Mouse (Mus musculus): Measurements from ENCODE around the gene Nmnat3.
A peak's percentile ranks its signal among the peaks of the same experiment; 100 is the strongest.
"Not testable (repeated sequence)": the region's sequence is repeated elsewhere in the genome, so short reads cannot be mapped to it uniquely, and the experiment has no call there.

The Nmnat3 gene

GRCm38 (mm10) chr9:98287135-98287534 is at the start of gene Nmnat3:
Nmnat3 (plus strand) TSS chr9:98287435.
- not testable (repeated sequence) for DNase-seq (ENCODE audit: low read depth, low spot score)

GRCm38 (mm10) chr9:98243481-98243880 is 43.8 kb upstream of the Nmnat3 start:
- no peak for DNase-seq (ENCODE audit: low read depth, low spot score)

- peak; percentile 30 for DNase-seq (ENCODE audit: low read depth, low spot score)
These were observed 43.0 kb upstream of the Nmnat3 start for GRCm38 (mm10) chr9:98244223-98244622.

- DNase-seq (ENCODE audit: low read depth, low spot score): no peak
These were observed 42.0 kb upstream of the Nmnat3 start for GRCm38 (mm10) chr9:98245226-98245625.

- no peak for DNase-seq (ENCODE audit: low read depth, low spot score)
These were observed 40.9 kb upstream of the Nmnat3 start for GRCm38 (mm10) chr9:98246351-98246750.

GRCm38 (mm10) chr9:98260210-98260609 is 27.0 kb upstream of the Nmnat3 start:
- DNase-seq (ENCODE audit: low read depth, low spot score): no peak

- peak; percentile 56 for DNase-seq (ENCODE audit: low read depth, low spot score)
These were observed 25.7 kb upstream of the Nmnat3 start for GRCm38 (mm10) chr9:98261461-98262011.

GRCm38 (mm10) chr9:98264916-98265315 is 22.3 kb upstream of the Nmnat3 start:
- no peak for DNase-seq (ENCODE audit: low read depth, low spot score)

- no peak for DNase-seq (ENCODE audit: low read depth, low spot score)
These were observed 14.5 kb upstream of the Nmnat3 start for GRCm38 (mm10) chr9:98272734-98273133.

GRCm38 (mm10) chr9:98275080-98275479 is 12.2 kb upstream of the Nmnat3 start:
- no peak for DNase-seq (ENCODE audit: low read depth, low spot score)

- no peak for DNase-seq (ENCODE audit: low read depth, low spot score)
These were observed 7.1 kb upstream of the Nmnat3 start for GRCm38 (mm10) chr9:98280162-98280561.

- no peak for DNase-seq (ENCODE audit: low read depth, low spot score)
These were observed 1.5 kb upstream of the Nmnat3 start for GRCm38 (mm10) chr9:98285606-98286301.

GRCm38 (mm10) chr9:98289665-98290064 is 2.4 kb downstream of the Nmnat3 start:
- DNase-seq (ENCODE audit: low read depth, low spot score): no peak

GRCm38 (mm10) chr9:98290591-98290990 is 3.4 kb downstream of the Nmnat3 start:
- DNase-seq (ENCODE audit: low read depth, low spot score): no peak

- peak; percentile 88 for DNase-seq (ENCODE audit: low read depth, low spot score)
These were observed 9.4 kb downstream of the Nmnat3 start for GRCm38 (mm10) chr9:98296383-98297201.

- DNase-seq (ENCODE audit: low read depth, low spot score): no peak
These were observed 10.2 kb downstream of the Nmnat3 start for GRCm38 (mm10) chr9:98297234-98297936.

- no peak for DNase-seq (ENCODE audit: low read depth, low spot score)
These were observed 10.8 kb downstream of the Nmnat3 start for GRCm38 (mm10) chr9:98297937-98298595.

- no peak for DNase-seq (ENCODE audit: low read depth, low spot score)
These were observed 11.5 kb downstream of the Nmnat3 start for GRCm38 (mm10) chr9:98298761-98299160.

- no peak for DNase-seq (ENCODE audit: low read depth, low spot score)
These were observed 12.0 kb downstream of the Nmnat3 start for GRCm38 (mm10) chr9:98299235-98299634.

- DNase-seq (ENCODE audit: low read depth, low spot score): no peak
These were observed 13.3 kb downstream of the Nmnat3 start for GRCm38 (mm10) chr9:98300582-98300981.

GRCm38 (mm10) chr9:98307011-98307410 is 19.8 kb downstream of the Nmnat3 start:
- DNase-seq (ENCODE audit: low read depth, low spot score): no peak

All from mesoderm, embryonic 11.5 days (tissue).